Mouse (Mus musculus) urinary bladder, postnatal 10 days (tissue): ENCODE results near the gene Nell1.

ENCODE experiments used
- DNase-seq: peaks from one replicate; pipeline ENCODE4 v3.0.0; 2022; ENCODE audit warnings: low spot score

Gene Nell1

DNA sequence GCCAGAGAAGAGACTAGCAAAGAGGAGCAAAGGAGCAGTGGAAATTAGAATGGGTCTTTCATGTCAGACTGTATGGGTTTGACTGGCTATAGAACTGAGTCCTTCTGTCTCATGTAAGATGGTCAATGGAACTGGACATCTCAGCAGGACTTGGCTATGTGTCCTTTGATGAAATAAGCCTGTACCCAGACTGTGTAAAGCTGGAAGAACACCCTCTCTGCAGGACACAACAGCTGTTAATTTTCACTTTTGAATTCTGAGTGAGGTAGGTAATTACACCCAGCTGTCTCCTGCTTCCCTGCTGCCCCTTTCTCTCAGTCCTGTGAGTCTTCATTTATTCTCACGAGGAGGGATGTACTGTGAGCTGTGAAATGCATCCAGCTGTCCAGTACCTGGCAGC is 895.5 kb downstream of the Nell1 start:
- no peak for DNase-seq

GRCm38 (mm10) chr7:50887625-50888024 is 913.0 kb downstream of the Nell1 start:
- DNase-seq, result no peak

DNA sequence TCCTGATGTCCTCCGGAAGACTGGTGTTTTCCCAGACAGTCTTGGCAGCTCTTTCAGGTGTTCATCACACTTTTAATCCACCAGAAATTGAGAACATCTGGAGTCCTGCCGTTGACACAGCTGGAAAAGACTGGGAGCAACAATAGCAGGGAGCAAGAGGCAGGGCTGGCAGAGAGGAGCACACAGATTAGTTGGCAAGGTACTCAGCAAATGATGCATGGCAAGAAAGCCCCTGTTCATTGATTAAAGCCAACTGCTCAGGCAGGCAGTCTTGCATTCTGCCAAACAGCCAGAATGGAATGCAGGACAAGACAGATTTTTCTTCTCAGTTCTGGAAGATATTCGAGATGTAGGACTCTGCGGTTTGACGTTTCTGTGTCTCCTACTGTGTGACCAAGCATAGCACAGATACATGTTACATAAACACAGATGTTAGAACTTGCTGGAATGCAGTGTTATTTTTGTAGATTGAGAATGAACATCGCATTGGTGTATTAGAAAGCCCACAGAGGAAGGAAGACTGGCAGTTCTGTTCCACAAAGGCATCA is 925.0 kb downstream of the Nell1 start:
- DNase-seq, result no peak
